Mouse (Mus musculus) layer of hippocampus, adult 18-20 months (tissue): ENCODE data around the gene Mrps35. TPM values are rescaled to one million over a fixed set of nuclear protein-coding genes. Genes with fewer than 3 reads are reported as not detected.

Experiments used
- DNase-seq, 2 experiments: peaks; one replicate each; pipeline ENCODE4 v3.0.0; 2022; ENCODE audit warnings: low spot score in 2 of 2
- total RNA-seq, 2 experiments: library from RNA; stranded (reverse); gene quantifications; 2 replicates each; pipeline ENCODE4 v1.2.3; 2021

The Mrps35 gene
- total RNA-seq, 2 experiments from 2014 or later = 45.3 to 47.5 TPM

DNA sequence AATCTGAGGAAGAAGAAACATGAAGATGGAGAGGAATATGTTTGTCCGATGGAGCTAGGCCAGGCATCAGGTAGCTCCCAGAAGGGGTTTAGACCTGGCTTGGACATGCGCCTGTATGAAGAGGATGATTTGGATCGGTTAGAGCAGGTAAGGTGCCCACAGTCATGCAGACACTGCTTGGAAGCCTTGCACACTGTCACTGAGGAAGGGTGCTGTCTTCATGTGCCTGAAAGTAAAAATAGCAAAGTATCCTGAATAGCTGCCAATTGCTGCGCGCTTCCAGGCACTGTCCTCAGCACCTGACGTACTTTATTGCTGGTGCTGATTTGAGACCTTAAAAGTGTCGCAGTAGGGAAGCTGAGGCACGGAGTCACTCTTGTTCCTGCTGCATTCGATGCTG is 13.0 kb upstream of the Mrps35 start:
- peak in 1 of 2 experiments; percentile 18 for DNase-seq

DNA sequence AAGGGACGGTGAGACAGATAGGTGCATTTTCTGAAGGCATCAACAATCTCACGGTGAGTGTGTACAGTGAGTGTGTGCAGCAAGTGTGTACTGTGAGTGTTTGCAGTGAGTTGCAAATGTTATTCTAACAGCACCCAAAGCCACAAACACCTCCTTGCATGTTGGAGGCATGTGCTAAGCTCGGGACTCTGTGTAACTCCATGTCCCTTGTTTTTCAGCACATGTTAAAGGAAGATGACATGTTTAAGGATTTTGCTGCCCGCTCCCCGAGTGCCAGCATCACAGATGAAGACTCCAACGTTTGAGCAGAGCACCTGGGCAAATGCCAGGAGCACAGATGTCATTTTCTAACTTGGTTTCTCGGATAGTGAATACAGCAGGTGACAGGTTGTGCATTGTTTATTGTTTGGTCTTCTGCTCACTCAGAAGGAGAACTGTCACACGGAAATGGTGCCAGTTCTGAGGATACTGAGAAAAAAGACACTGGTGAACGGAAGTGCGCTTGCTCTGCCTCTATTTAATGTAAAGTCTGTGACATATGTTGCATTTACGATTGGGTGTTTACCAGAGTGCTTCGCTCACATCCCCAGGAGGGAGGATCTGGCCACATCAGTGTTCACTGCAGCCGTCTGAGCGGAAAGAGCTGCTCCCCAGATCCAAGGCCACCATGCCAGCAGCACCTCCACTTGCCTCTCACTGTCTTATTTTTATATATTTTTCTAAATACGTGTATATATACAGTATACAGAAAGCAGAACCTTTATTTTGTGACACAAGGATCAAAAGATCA is 12.3 kb upstream of the Mrps35 start:
- DNase-seq = peak in 1 of 2 experiments; percentile 22

- DNase-seq = no peak
Observed at GRCm38 (mm10) chr6:147032303-147032925, 10.2 kb upstream of the Mrps35 start, which contains the start of gene Rep15. Gene Rep15 (plus strand): TSS chr6:147032584.

DNA sequence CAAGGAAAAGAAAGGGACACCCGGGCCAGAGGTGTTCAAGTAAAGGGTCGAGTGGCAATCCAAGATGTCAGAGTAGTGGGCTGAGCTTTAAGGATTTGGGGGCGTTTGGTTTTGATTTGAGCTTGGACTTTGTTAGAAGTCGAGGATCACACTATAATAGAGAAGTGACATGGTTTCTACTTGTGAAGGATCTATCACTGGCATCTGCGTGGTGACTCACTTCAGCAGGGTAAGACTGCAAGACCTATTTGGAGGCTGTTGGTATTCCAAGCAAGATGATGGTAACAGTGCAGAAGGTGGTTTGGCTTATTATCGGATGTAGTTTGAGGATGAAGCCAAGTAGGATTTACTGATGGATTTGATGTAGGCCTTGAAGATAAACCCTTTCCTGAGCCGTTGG is 1.1 kb downstream of the Mrps35 start:
- DNase-seq = no peak

GRCm38 (mm10) chr6:147049239-147049805 is 6.8 kb downstream of the Mrps35 start:
- no peak for DNase-seq

- DNase-seq = no peak
Observed at GRCm38 (mm10) chr6:147051666-147052065, 9.1 kb downstream of the Mrps35 start.

- DNase-seq = no peak
Observed at GRCm38 (mm10) chr6:147052440-147052839, 9.9 kb downstream of the Mrps35 start.

DNA sequence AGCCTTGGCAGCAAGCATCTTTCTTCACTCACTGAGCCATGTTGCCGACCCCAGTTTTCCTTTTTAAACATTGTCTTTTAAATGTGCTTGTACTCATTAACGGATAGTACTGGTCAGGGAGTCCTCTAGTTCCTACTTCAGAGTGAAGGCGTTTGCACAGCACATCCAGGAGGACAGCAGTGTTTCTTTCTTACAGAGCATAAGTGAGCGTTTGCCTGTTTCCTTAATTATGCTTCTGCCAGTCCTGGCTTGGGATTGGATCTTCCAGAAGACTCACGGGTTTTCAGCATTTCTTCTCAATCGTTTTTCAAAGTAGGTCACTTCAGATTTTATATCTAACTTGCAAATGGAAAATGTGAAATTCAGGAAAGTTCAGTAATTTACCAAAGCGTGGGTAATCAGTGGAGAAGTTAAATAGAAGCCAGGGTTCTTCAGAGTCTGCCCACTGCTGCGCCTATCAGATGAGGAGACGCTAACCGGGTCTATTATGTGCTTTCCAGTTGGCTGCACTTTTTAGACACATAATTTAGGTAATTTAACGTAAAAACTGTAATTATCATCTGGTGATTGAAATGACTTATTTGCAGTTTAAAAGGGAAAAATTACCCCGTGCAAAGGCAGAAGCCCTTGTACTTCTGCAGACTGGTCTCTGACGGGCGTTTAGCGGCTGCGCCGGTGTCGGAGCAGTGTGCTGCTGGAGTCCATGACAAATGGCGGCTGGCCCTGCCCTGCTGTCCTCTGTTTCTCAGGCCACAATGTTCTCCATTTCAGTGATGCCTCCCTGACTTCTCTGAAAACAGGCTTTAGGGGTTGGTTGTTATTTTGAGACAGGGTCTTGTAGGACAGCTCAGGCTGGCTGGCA is 11.5 kb downstream of the Mrps35 start:
- DNase-seq = no peak

GRCm38 (mm10) chr6:147055374-147055977 is 12.9 kb downstream of the Mrps35 start:
- DNase-seq = no peak

- DNase-seq = no peak
Observed at GRCm38 (mm10) chr6:147059326-147059725, 16.8 kb downstream of the Mrps35 start.

- DNase-seq = no peak
Observed at GRCm38 (mm10) chr6:147061630-147062029, 19.1 kb downstream of the Mrps35 start.

- no peak for DNase-seq
Observed at GRCm38 (mm10) chr6:147062034-147062433, 19.5 kb downstream of the Mrps35 start.

DNA sequence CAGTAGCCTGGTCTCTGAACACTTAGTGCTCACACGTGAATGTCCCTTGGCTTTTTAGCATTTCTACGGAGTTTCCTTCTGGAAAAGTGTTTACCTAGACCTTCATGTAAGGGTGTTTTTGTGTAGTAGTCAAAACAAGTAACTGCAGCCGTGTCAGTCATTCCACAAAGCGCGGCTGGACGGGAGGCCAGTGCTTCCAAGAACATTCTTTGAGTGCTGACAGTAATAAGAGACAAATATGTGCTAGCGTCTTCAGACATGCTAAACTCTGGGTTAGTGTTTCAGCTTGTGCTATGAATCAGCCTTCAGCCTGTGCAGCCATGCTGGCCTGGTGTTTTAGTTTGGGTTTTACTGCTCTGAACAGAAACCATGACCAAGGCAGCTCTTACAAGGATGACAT is 20.1 kb downstream of the Mrps35 start:
- DNase-seq = no peak

GRCm38 (mm10) chr6:147064226-147064943 is 21.8 kb downstream of the Mrps35 start:
- DNase-seq = no peak

GRCm38 (mm10) chr6:147064944-147065261 is 22.3 kb downstream of the Mrps35 start:
- DNase-seq = no peak

DNA sequence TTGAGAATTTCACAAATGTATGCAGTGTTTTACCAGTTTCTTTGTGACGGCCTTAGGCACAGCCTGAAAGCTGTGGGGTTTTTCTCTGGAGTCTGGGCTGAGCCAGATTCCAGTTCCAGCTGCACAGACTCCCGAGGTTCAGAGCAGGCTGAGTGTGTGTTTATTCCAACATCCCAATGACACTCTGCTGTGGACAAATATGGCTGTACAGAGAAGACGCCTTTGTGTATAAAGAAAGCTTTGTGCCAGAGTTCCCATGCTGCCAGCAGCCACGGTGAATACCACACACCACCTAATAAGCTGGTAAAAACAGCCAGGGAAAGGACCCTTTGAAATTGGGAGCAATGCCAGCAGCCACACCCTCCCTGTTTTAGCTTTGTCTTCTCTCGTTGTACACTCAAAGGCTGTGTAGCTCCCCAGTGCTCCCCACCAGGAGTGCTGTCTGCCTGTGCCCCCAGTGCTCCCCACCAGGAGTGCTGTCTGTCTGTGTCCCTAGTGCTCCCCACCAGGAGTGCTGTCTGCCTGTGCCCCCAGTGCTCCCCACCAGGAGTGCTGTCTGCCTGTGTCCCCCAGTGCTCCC is 33.3 kb downstream of the Mrps35 start:
- no peak for DNase-seq

- no peak for DNase-seq
Observed at GRCm38 (mm10) chr6:147076878-147077277, 34.3 kb downstream of the Mrps35 start.

DNA sequence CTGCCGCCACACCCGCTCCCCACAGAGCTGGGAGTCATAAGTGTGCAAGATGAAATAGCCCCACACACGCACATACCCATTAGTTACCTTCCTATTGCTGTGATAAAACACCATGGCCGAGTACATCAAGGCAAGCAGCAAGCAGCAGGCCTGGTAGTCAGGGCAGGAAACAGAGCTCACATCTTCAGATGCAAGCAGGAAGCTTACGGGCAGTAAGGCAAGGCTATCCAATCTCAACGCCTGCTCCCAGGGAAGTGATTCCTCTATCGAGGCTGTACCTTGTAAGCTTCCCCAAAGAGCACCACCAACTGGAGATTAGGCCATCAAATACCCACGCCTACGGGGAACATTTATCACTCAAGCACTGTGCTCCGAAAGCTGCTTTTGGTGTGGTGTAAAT is 37.4 kb downstream of the Mrps35 start:
- no peak for DNase-seq

DNA sequence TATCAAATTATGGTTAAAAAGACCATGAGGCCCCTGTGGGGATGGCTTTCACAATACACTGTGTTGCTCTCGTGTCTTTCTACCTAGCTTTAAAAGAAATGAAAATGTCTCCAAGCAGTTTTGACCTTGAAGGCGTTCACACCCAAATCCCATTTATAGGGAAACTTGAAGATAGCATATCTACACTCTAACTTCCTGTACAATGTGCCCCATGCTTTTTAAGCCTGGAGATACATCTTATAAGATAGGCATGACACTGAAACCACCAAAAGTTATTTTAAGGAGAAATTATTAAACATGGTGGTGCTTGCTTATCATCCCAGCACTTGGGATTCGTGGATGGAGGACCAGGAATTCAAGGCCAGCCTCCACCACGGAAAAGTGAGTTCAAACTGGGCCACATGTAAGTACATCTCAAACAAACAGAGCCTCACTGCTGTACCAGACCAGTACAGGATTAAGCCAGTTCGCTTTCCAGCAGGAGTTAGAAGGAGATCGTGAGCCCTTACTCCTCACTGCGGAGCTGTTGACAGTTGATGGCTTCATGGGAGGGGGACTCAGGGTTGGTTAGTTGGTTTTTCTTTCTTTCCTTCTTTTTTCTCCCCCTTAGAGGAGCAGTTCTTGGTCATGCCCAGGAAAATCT is 43.0 kb downstream of the Mrps35 start:
- DNase-seq = no peak
